Mouse (Mus musculus) forebrain, postnatal 0 days (tissue): ENCODE data around the gene Aox1. TPM values are rescaled to one million over a fixed set of nuclear protein-coding genes. Genes with fewer than 3 reads are reported as not detected.

ENCODE experiments used
- ATAC-seq: fragments of 200-750 bp; cut with Nextera tagmentation; 2 replicates; pipeline ENCODE4 v1.8.0; 2017; ENCODE audit warnings: mild to moderate bottlenecking, moderate library complexity
- DNase-seq: peaks from one replicate; pipeline ENCODE4 v3.0.0-alpha.2; 2015
- H3K27ac ChIP-seq: fragments of 300-500 bp; sonication (generic); 2 replicates; pipeline ENCODE4 v1.5.1; 2014; ENCODE audit warnings: low read depth, mild to moderate bottlenecking, antibody characterized with exemption, low read length, moderate library complexity, mixed read lengths
- H3K27me3 ChIP-seq: fragments of 300-500 bp; sonication (generic); 2 replicates; pipeline ENCODE4 v1.6.1; 2014; ENCODE audit warnings: mild to moderate bottlenecking, low read length, mixed read lengths; ENCODE audit not compliant: insufficient read depth
- H3K36me3 ChIP-seq: fragments of 300-500 bp; sonication (generic); 2 replicates; pipeline ENCODE4 v1.6.1; 2014; ENCODE audit warnings: mild to moderate bottlenecking, moderate library complexity; ENCODE audit not compliant: insufficient read depth
- H3K4me1 ChIP-seq: fragments of 300-500 bp; sonication (generic); 2 replicates; pipeline ENCODE4 v1.6.1; 2014; ENCODE audit warnings: antibody characterized with exemption; ENCODE audit not compliant: insufficient read depth
- H3K4me2 ChIP-seq: fragments of 300-500 bp; sonication (generic); 2 replicates; pipeline ENCODE4 v1.6.1; 2014; ENCODE audit warnings: low read depth, mild to moderate bottlenecking, moderate library complexity
- H3K4me3 ChIP-seq: fragments of 300-500 bp; sonication (generic); 2 replicates; pipeline ENCODE4 v1.5.1; 2014; ENCODE audit warnings: low read depth, low read length, mixed read lengths
- H3K9ac ChIP-seq: fragments of 300-500 bp; sonication (generic); 2 replicates; pipeline ENCODE4 v1.6.1; 2014; ENCODE audit warnings: mild to moderate bottlenecking
- H3K9me3 ChIP-seq: fragments of 300-500 bp; sonication (generic); 2 replicates; pipeline ENCODE4 v1.6.1; 2016; ENCODE audit warnings: low read length
- CTCF ChIP-seq: sonication (generic); IDR thresholded peaks from 2 replicates; pipeline ENCODE4 v1.5.1; 2016; ENCODE audit warnings: antibody characterized with exemption, control low read depth, low read depth
- WGBS: fragments of 180-500 bp; shearing (Covaris S2); extraction: QIAGEN DNeasy Blood & Tissue Kit; methylation state at CpG from one replicate; pipeline ENCODE4 v1.1.7; 2014; 5-methylcytosine and 5-hydroxymethylcytosine counted together
- polyA plus RNA-seq: library from polyadenylated mRNA; unstranded; fragments of >200 nt; fragmentation: Nextera tagmentation; extraction: Ambion mirVana; gene quantifications from 2 replicates; pipeline ENCODE4 v1.2.1, GENCODE M21; 2015
- total RNA-seq: library from RNA; depleted of rRNA; stranded (reverse); fragments of >200 nt; gene quantifications from 2 replicates; pipeline ENCODE4 v1.2.3, GENCODE M21; 2014

Gene Aox1
- total and polyA plus RNA-seq, 2 experiments from 2014 or later: 0.38 to 0.90 TPM

- no peak for TF ChIP-seq CTCF
- Histone ChIP-seq H3K9ac (no peak overlapping the region), H3K27ac (no peak overlapping the region), H3K9me3 (no peaks in the 10 kb centered on the region), H3K4me2 (no peak overlapping the region), H3K36me3 (no peaks in the 10 kb centered on the region), H3K4me3 (no peak overlapping the region), H3K27me3 (no peaks in the 10 kb centered on the region), H3K4me1 (no peaks in the 10 kb centered on the region)
- DNase-seq (no peak), ATAC-seq (no peak; the same call in 1 of the 2 replicates)
- WGBS: 71% methylated on average over 12 of the region's 12 CpGs
Measured at GRCm38 (mm10) chr1:58072991-58073730, 43.4 kb downstream of the Aox1 start.

DNA sequence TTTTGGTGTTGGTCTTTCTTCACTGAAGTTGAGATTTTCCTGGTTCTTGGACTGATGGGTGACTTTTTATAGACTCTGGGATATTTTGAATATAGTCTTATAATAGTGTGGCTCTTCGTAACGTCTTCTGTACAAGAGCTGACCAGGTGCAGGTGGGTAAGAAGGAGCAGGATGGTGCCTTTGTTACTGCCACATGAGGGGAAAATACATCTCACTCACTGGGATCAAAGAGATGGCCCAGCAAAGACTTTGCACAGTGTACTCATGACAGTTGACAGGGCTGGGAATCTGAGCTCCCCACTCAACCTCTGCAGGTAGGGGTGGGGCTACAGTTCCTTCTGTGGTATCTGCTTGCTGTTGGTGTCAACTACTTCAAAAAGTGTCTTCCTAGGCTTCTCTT, 44.5 kb downstream of the Aox1 start:
- H3K4me1 ChIP-seq: no peaks in the 10 kb centered on the region
- H3K27ac ChIP-seq: no peak overlapping the region
- WGBS: 90% methylated on average over 2 of the region's 2 CpGs
- DNase-seq (no peak), ATAC-seq (no peak)
- no peak overlapping the region for H3K4me2 ChIP-seq
- no peak overlapping the region for H3K9ac ChIP-seq
- no peak overlapping the region for H3K4me3 ChIP-seq
- TF ChIP-seq CTCF: no peak
- no peaks in the 10 kb centered on the region for H3K27me3 ChIP-seq
- H3K9me3 ChIP-seq: no peaks in the 10 kb centered on the region
- H3K36me3 ChIP-seq: no peaks in the 10 kb centered on the region

- Histone ChIP-seq H3K4me3 (no peak overlapping the region), H3K27me3 (no peaks in the 10 kb centered on the region), H3K4me2 (no peak overlapping the region), H3K9ac (no peak overlapping the region), H3K27ac (no peak overlapping the region), H3K9me3 (no peaks in the 10 kb centered on the region), H3K4me1 (no peaks in the 10 kb centered on the region), H3K36me3 (no peaks in the 10 kb centered on the region)
- DNase-seq (no peak), ATAC-seq (no peak)
- TF ChIP-seq CTCF: no peak
Measured at GRCm38 (mm10) chr1:58077882-58078281, 48.2 kb downstream of the Aox1 start.

DNA sequence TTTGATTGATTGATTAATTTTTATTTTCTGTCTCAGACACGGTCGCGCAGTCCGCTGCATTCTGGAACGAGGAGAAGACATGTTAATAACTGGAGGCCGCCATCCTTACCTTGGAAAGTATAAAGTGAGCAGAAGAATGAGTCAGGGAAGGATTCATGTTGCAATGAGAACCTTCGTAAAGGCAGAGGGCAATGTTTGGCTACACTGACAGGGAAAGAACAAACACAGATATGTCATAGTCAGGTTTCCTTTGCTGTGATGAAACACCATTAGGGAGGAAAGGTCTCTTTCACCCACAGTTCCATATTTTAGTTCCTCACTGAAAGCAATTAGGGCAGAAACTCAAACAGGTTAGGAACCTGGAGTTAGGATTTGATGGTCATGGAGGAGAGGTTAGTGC, 48.7 kb downstream of the Aox1 start:
- DNase-seq: no peak
- no peaks in the 10 kb centered on the region for H3K27me3 ChIP-seq
- 93% methylated on average over 7 of the region's 7 CpGs for WGBS
- no peak for TF ChIP-seq CTCF
- H3K4me3 ChIP-seq: no peak overlapping the region
- H3K4me2 ChIP-seq: no peak overlapping the region
- ATAC-seq: no peak
- no peaks in the 10 kb centered on the region for H3K9me3 ChIP-seq
- no peaks in the 10 kb centered on the region for H3K36me3 ChIP-seq
- no peak overlapping the region for H3K9ac ChIP-seq
- H3K27ac ChIP-seq: no peak overlapping the region
- H3K4me1 ChIP-seq: no peaks in the 10 kb centered on the region

- no peak for ATAC-seq
- Histone ChIP-seq H3K4me3 (no peak overlapping the region), H3K27me3 (no peaks in the 10 kb centered on the region), H3K4me2 (no peak overlapping the region), H3K9me3 (no peaks in the 10 kb centered on the region), H3K36me3 (no peaks in the 10 kb centered on the region), H3K4me1 (no peaks in the 10 kb centered on the region), H3K9ac (no peak overlapping the region), H3K27ac (no peak overlapping the region)
- DNase-seq: no peak
- WGBS: 90% methylated on average over 5 of the region's 5 CpGs
- TF ChIP-seq CTCF: no peak
Measured at GRCm38 (mm10) chr1:58079689-58080088, 50.0 kb downstream of the Aox1 start.

GRCm38 (mm10) chr1:58080446-58080845, 50.7 kb downstream of the Aox1 start:
- Histone ChIP-seq H3K4me3 (no peak overlapping the region), H3K36me3 (no peaks in the 10 kb centered on the region), H3K4me1 (no peaks in the 10 kb centered on the region), H3K4me2 (no peak overlapping the region), H3K27ac (no peak overlapping the region), H3K9ac (no peak overlapping the region), H3K9me3 (no peaks in the 10 kb centered on the region), H3K27me3 (no peaks in the 10 kb centered on the region)
- 86% methylated on average over 4 of the region's 4 CpGs for WGBS
- ATAC-seq: no peak
- no peak for TF ChIP-seq CTCF
- DNase-seq: no peak

DNA sequence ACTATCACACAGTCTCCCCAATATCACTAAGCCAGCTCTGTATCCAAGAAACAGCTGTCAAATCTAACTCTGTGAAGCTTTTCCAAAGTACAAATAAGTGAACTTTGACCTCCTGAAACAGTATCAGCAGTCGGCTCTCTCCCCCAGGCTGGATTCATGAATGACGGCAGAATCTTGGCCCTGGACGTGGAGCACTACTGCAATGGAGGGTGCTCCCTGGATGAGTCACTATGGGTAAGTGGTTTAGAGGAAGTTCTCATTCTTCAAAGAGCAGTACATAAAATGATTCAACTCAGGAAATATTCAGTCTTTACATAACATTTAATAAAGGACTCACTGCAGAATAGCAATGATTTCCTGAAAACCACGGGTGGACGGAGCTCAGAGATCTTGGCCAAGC, 51.6 kb downstream of the Aox1 start:
- DNase-seq: no peak
- ATAC-seq: no peak
- WGBS: 91% methylated on average over 5 of the region's 5 CpGs
- Histone ChIP-seq H3K9ac (no peak overlapping the region), H3K4me1 (no peaks in the 10 kb centered on the region), H3K9me3 (no peaks in the 10 kb centered on the region), H3K27me3 (no peaks in the 10 kb centered on the region), H3K4me2 (no peak overlapping the region), H3K36me3 (no peaks in the 10 kb centered on the region), H3K27ac (no peak overlapping the region), H3K4me3 (no peak overlapping the region)
- no peak for TF ChIP-seq CTCF
